Mouse (Mus musculus) adrenal gland, adult 2 months (tissue): ENCODE data around the gene Bcl2l11. TPM values are rescaled to one million over a fixed set of nuclear protein-coding genes. Genes with fewer than 3 reads are reported as not detected.

Experiments
- DNase-seq: peaks from one replicate; pipeline ENCODE4 v3.0.0; 2021
- polyA plus RNA-seq: library from polyadenylated mRNA; depleted of rRNA; stranded (reverse); fragments of >200 nt; gene quantifications from 2 replicates; pipeline ENCODE4 v1.2.3, GENCODE M21; 2012
- total RNA-seq, 2 experiments: library from RNA; stranded (reverse); gene quantifications; 2 replicates each; pipeline ENCODE4 v1.2.3; 2021

Bcl2l11 gene
- total and polyA plus RNA-seq, 3 experiments = 18.1 to 36.7 (median 21.5) TPM

- peak; percentile 67 for DNase-seq
Measured at GRCm38 (mm10) chr2:128139781-128140180, 13.9 kb downstream of the Bcl2l11 start.

GRCm38 (mm10) chr2:128140183-128140582 lies 14.3 kb downstream of the Bcl2l11 start:
- DNase-seq = no peak

DNA sequence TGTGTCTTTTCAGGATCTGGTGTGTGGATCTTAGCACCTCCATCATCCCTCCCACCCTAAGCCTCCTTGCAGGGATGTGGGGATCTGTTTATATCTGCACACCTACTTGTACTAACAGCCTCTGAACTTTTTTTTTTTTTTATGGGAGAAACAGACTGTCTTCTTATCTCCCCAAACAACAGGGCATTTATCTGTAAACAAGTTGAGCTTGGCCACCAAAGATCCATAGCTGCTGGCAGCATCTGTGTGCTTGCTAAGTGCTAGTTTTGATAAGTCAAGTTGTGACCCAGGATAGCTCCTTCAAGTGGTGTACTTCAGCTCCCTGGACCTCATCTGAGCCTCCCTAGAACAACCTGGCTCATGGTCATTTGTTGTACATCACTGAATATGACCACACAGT lies 18.2 kb downstream of the Bcl2l11 start:
- no peak for DNase-seq

DNA sequence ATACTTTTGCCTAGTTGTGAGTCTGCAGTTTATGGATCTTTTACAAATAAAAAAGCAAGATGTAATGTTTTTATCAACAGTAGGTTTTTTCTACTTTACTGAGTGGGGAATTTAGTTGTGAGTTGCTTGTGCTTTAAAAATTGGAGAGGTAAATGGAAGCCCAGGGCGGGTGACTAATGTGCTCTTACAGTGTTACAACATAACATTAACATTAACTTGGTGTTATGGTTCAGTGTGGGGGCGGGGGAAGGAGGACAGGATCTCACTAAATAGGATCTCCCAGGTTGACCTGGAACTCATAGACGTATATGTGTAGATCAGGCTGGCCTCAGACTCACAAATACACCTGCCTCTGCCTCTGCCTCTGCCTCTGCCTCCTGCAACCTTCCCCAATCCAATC lies 19.6 kb downstream of the Bcl2l11 start:
- no peak for DNase-seq

DNA sequence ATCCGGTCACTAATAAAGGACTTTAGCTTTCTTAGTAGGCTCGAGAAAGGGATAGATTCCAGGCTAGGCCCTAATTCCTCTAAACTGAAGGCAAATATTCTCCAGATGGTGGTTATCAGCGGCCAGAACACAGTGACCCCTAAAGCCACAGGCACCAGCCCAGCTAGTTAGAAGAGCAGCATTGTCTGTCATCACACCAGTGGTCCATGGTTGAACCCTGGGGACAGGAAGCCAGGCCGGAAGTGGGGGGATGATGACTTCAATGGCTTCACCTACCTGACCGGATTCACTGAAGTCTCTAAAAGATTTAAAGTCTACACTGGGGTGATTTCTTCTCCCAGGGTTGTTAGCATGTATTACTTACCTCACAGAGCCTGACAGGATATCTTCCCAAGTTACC lies 23.8 kb downstream of the Bcl2l11 start:
- DNase-seq = no peak

DNA sequence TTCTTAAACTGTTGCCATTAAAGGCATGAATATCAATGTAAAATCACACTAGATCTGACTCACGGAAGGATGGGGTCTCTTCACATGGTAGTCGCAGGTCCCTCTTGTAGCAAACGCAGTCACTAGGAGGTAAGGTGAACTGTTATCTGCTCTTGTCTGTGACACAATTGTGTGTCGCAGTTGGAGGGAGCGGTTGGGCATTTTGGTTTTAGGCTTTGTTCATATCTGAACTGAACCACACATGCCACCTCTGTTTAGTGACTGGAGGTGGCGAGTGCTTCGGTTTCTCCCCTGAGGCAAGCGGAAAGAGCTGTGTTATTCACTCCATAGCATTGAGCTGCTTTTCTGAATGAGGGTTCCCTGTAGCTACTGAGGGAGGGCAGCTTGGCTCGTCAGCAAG lies 26.4 kb downstream of the Bcl2l11 start:
- DNase-seq = no peak

- no peak for DNase-seq
Measured at GRCm38 (mm10) chr2:128152845-128153550, 27.2 kb downstream of the Bcl2l11 start.

- no peak for DNase-seq
Measured at GRCm38 (mm10) chr2:128153551-128153910, 27.7 kb downstream of the Bcl2l11 start.

GRCm38 (mm10) chr2:128155412-128156066 lies 29.7 kb downstream of the Bcl2l11 start:
- DNase-seq = peak; percentile 63

DNA sequence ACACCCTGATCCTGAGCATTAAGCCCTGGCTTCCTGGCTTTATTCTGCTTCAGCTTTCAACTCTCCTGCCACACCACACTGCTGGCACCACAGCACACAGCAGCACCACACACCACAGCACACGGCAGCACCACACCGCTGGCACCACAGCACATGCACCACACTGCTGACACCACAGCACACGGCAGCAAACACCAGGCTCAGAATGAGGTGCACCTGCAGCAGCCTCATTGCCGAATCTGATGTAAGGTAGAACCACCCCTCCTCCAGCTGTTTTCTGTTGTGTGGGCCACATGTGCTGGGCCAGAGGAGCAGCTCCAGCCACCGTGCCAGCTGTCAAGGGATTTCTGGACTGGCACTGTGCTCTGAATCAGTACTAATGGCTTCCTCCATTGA lies 30.2 kb downstream of the Bcl2l11 start:
- no peak for DNase-seq

- no peak for DNase-seq
Measured at GRCm38 (mm10) chr2:128156557-128157412, 30.9 kb downstream of the Bcl2l11 start.

- no peak for DNase-seq
Measured at GRCm38 (mm10) chr2:128158734-128159410, 33.0 kb downstream of the Bcl2l11 start.

GRCm38 (mm10) chr2:128159619-128160125 lies 33.8 kb downstream of the Bcl2l11 start:
- DNase-seq = no peak

- no peak for DNase-seq
Measured at GRCm38 (mm10) chr2:128163177-128163576, 37.3 kb downstream of the Bcl2l11 start.

DNA sequence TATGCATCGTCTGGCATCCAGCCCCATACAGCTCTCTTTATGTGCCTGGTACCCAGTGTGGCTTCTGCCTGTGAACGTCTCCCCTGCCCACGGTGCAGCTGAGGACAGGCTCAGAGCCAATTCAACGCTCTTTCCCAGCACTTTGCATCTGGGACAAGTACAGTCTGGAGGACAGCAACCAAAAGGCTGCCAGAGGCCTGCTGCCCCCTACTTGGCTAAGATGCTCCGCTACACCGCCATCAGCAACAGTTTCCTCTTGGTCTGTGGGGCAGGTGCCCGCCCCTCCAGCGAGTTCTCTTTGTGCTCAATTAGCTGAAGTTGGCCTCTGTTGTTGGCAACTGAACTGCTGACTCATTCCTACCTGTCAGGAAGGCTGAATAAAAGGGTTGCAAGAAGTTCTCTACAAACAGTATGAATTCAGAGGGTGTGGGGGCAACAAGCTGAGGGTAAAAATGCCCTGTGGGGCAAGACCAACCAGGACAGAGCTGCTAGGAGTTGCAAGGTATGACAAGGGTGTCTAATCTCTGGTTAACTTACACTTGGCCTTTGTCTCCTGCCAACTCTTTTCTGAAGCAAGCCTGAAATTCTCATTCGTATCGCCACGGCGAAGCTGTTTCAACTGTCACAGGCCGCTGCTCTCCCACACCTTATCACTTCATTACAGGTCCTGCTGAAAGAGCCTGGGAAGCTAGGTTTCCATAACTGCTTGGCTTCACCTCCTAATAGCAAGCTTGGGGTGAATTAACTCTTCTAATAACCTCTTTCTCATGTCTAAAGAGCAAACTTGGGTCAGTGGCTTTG lies 41.0 kb downstream of the Bcl2l11 start:
- peak; percentile 43 for DNase-seq

DNA sequence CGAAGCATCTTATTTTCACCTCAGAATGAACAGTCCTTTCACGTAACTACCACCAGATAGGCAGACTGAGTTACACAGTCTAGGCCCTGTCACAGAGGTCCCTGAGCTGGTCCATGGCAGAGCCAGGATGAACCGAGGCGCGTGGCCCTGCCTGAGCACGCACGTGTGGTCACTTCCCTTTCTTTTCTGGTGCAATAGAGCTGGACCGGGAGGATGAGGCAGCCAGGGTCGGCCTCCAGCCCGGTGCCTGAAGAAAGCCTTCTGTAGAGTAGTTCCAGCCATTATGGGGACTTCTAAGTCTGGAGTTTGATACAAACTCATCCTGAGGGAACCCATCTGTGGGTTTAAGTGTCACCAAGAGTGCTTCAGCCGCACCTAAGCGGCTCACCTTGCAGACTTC lies 42.1 kb downstream of the Bcl2l11 start:
- DNase-seq = no peak

GRCm38 (mm10) chr2:128169486-128169885 lies 43.6 kb downstream of the Bcl2l11 start:
- no peak for DNase-seq

GRCm38 (mm10) chr2:128169972-128170371 lies 44.1 kb downstream of the Bcl2l11 start:
- DNase-seq = no peak

DNA sequence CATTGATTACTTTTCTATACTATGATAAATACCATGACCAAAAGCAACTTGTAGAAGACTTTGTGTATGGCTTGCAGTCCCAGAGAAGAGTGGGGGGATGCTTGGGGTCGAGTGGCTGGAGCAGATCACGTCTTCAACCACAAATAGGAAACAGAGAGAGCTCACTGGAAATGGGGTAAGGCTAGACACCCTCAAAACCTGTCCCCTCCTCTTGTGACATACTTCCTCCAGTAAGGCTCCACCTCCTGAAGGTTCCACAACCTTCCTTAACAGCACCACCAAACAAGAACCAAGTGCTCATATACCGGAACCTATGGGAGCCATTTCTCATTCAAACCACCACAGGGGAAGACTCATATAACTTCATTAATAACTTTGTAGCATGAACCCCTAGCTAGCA lies 44.8 kb downstream of the Bcl2l11 start:
- no peak for DNase-seq

DNA sequence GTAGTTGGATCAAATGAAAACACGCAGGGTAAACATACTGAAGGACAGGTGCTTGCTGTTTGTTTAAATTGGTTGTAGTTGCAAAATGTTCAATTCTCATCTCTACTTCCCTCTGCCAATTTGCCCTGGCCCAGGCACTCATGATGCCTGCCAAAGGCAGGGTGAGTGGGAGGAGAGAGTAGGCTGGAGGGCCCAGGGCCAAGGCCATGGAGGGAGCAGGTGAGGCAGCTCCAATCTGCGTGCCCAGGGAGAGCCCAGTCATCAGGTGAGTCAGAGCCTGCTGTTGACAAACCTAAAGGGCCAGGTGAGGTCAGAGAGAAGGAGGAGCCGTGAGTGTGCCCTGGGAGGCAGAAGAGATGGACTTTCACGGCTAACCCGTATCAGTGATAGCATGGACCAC lies 46.4 kb downstream of the Bcl2l11 start:
- DNase-seq = peak; percentile 70

DNA sequence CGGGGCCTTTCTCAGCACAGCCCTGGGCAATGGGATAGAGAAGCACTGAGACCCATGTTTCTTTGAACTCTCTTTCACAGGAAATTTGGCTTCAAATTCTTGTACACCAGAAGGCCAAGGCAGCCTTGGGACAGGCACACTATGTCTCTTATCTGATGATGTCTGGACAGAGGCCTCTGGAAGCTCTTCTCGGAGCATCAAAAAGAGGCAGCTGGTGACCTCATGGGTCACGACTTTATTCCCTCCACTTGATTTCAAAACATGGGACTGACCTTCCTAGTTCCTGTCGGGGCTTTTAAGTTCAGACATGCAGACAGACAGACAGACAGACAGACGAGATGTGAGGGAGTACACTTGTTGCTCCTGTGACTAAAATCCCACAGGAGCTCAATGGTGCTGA lies 48.3 kb downstream of the Bcl2l11 start:
- DNase-seq = peak; percentile 67
